Mouse (Mus musculus): ENCODE results near the gene Wbp1. TPM values are rescaled to one million over a fixed set of nuclear protein-coding genes. Genes with fewer than 3 reads are reported as not detected.
A peak's percentile ranks its signal among the peaks of the same experiment; 100 is the strongest.

The Wbp1 gene
- polyA plus RNA-seq, 1 experiment from 2014 or later = 79.6 TPM

DNA sequence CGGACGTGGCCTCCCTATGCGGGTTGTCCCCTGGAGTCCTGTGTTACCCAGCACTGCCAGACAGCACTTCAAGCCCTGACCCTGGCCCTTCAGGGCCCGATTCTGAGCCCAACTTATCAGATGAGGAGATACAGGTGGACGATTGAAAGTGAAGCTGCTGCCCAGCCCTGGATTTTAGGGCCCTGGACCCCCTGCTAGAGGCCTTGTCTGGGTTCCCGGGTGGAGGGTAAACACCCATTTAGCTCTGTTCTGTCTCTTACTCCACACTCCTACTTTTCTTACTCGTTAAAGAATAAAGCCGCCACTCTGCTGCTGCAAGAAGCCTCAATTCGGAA is 33.5 kb downstream of the Wbp1 start:
- Histone ChIP-seq H3K27ac (no peak overlapping the region), H3K27me3 (replicated peaks) (peaks cover 66% of the 10 kb centered on the region), H3K9me3 (no peaks in the 10 kb centered on the region), H3K4me3 (replicated peaks) (peak overlapping the region; percentile 22), H3K36me3 (no peaks in the 10 kb centered on the region), H3K9ac (no peak overlapping the region), H3K4me2 (replicated peaks) (peak overlapping the region; percentile 56), H3K4me1 (replicated peaks) (peaks cover 14% of the 10 kb centered on the region)
- WGBS = 17% methylated on average over 9 of the region's 9 CpGs
- no peak; the same call in 1 of the 2 replicates for ATAC-seq

DNA sequence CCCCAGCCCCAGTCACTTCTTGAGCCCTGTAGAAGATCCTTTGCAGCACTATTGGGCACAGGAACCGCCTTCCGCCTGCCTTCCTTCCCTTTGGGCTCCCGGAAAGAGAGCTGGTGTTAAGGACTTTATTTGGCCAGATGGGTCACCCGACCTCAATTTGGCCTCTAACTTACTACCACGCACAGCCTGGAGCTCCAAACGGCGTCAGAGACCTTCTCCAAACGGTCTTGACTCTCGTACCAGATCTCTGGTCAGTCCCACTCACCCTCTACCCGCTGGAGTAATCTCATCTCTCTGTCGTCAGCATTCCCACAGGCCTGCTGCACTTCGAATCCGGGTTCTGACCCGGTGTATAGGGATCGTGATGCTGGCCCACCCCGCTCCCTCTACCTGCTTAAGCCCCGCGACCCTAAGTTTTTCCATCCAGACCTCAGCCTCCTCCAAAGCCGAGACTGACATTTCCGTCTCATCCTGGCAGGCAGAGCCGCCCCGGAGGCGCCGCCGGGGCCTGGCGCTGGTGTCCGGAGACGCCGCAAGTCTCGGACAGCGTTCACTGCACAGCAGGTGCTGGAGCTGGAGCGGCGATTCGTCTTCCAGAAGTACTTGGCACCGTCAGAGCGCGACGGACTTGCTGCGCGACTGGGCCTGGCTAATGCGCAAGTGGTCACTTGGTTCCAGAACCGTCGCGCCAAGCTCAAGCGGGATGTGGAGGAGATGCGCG is 34.0 kb downstream of the Wbp1 start:
- Histone ChIP-seq H3K9me3 (no peaks in the 10 kb centered on the region), H3K27me3 (replicated peaks) (peaks cover 69% of the 10 kb centered on the region), H3K9ac (no peak overlapping the region)

DNA sequence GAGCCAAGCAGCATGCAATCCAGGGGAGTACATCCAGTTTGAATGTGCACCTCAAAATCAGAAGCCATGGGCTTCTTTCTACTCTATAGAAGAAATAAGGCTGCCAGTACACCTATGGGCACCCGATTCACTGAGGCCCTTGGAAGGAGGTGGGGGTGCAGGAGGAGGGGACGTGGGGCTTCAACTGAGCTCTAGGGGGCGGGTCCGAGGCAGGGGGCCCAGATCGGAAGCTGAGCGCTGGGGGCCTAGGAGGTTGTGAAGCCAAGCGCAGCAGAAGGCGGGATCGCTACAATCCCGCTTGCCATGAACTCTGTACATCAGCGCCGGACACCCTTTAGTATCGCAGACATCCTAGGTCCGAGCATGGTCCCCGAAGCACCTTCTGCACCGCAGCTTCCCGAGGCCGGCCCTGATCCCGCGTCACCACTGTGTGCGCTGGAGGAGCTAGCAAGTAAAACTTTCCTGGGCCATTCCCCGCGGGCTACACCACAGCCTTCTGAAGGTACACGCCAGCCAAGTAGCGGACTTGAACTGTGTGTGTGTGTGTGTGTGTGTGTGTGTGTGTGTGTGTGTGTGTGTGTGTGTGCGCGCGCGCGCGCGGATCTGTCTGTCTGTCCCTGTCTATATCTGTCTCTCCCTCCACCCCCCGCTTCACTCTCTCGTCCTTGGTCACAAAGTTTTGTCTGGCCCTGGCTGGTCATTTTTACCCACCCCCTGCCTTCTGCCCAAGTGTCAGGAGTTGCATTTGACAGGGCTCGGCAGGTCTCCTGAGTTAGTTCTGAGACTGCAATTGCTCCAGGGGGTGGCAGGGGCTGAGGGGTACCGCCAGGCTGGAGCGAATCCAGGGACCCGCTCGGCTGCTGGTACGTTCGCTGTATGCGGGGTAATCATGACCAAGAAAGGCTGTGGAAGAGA is 35.0 kb downstream of the Wbp1 start, which contains the start of gene Lbx2:
Gene Lbx2, plus strand, starts transcription at position 247 of the 915 bp plus-strand sequence.
- peaks cover 69% of the 10 kb centered on the region for H3K27me3 ChIP-seq (replicated peaks)
- no peaks in the 10 kb centered on the region for H3K9me3 ChIP-seq
- H3K4me3 ChIP-seq (replicated peaks) = peak within 1 kb of the TSS; percentile 22
- no peaks in the 10 kb centered on the region for H3K36me3 ChIP-seq
- WGBS = 5% methylated on average over 41 of the region's 42 CpGs
- no peak within 1 kb of the TSS for H3K27ac ChIP-seq
- peaks cover 14% of the 10 kb centered on the region for H3K4me1 ChIP-seq (replicated peaks)
- no peak within 1 kb of the TSS for H3K9ac ChIP-seq
- peak within 1 kb of the TSS; percentile 56 for H3K4me2 ChIP-seq (replicated peaks)
- no peak for ATAC-seq

More for the DNA sequence above, 34.0 kb downstream of the Wbp1 start:
- peak overlapping the region; percentile 56 for H3K4me2 ChIP-seq (replicated peaks)
- peaks cover 14% of the 10 kb centered on the region for H3K4me1 ChIP-seq (replicated peaks)
- 4% methylated on average over 47 of the region's 47 CpGs for WGBS
- H3K27ac ChIP-seq = no peak overlapping the region
- H3K4me3 ChIP-seq (replicated peaks) = peak overlapping the region; percentile 22
- ATAC-seq = no peak; the same call in 1 of the 2 replicates
- H3K36me3 ChIP-seq = no peaks in the 10 kb centered on the region

DNA sequence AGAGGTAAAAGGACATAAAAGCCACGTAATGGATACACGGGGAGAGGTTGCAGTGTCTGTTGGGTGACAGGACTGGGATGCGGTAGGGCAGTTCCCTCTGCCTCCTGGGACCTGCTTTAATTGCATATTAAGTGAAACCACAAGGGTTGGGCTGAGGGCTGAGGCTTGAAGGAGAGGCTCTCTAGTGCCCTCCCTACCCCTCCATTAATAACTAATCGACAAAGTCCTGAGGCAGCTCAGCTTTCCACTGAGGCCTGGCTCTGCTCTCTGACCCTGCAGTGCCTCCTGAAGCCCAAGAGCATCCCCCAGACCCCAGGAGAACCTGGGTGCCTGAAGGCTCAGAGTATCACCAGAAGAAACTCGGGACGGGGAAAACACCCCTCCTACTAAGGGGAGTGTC is 36.9 kb downstream of the Wbp1 start:
- peaks cover 14% of the 10 kb centered on the region for H3K4me1 ChIP-seq (replicated peaks)
- H3K27me3 ChIP-seq (replicated peaks) = peaks cover 64% of the 10 kb centered on the region

GRCm38 (mm10) chr6:83083497-83083896 is 37.9 kb downstream of the Wbp1 start:
- Histone ChIP-seq H3K9ac (no peak overlapping the region), H3K36me3 (peaks cover 6% of the 10 kb centered on the region; the same call in 1 of the 2 replicates), H3K27me3 (replicated peaks) (peaks cover 56% of the 10 kb centered on the region), H3K27ac (no peak overlapping the region), H3K4me3 (replicated peaks) (no peak overlapping the region), H3K9me3 (no peaks in the 10 kb centered on the region), H3K4me1 (replicated peaks) (peaks cover 14% of the 10 kb centered on the region), H3K4me2 (replicated peaks) (no peak overlapping the region)
- WGBS = 34% methylated on average over 5 of the region's 5 CpGs
- ATAC-seq = no peak

More for the DNA sequence above, 36.9 kb downstream of the Wbp1 start:
- Histone ChIP-seq H3K9ac (no peak overlapping the region), H3K4me2 (replicated peaks) (no peak overlapping the region), H3K36me3 (peaks cover 6% of the 10 kb centered on the region; the same call in 1 of the 2 replicates), H3K4me3 (replicated peaks) (no peak overlapping the region), H3K27ac (no peak overlapping the region), H3K9me3 (no peaks in the 10 kb centered on the region)
- ATAC-seq = no peak
- 15% methylated on average over 6 of the region's 6 CpGs for WGBS

- no peak overlapping the region for H3K4me2 ChIP-seq (replicated peaks)
- peaks cover 3% of the 10 kb centered on the region; the same call in 1 of the 2 replicates for H3K4me1 ChIP-seq (replicated peaks)
- peaks cover 6% of the 10 kb centered on the region; the same call in 1 of the 2 replicates for H3K36me3 ChIP-seq
- H3K9ac ChIP-seq = no peak overlapping the region
- no peak overlapping the region for H3K4me3 ChIP-seq (replicated peaks)
- no peak for ATAC-seq
- H3K9me3 ChIP-seq = no peaks in the 10 kb centered on the region
- WGBS = 91% methylated on average over 5 of the region's 5 CpGs
- peaks cover 46% of the 10 kb centered on the region for H3K27me3 ChIP-seq (replicated peaks)
- no peak overlapping the region for H3K27ac ChIP-seq
Observed at GRCm38 (mm10) chr6:83080210-83080609, 41.1 kb downstream of the Wbp1 start.

- Histone ChIP-seq H3K27ac (peak overlapping the region; percentile 77), H3K4me3 (replicated peaks) (peak overlapping the region; percentile 78), H3K36me3 (peaks cover 6% of the 10 kb centered on the region; the same call in 1 of the 2 replicates), H3K4me2 (replicated peaks) (peak overlapping the region; percentile 89), H3K9me3 (no peaks in the 10 kb centered on the region), H3K27me3 (replicated peaks) (peaks cover 43% of the 10 kb centered on the region), H3K4me1 (replicated peaks) (peaks cover 3% of the 10 kb centered on the region; the same call in 1 of the 2 replicates), H3K9ac (peak overlapping the region; percentile 62)
- under 1% methylated on average over 46 of the region's 46 CpGs for WGBS
- peak; percentile 96 for ATAC-seq
Observed at GRCm38 (mm10) chr6:83078324-83078858, 43.0 kb downstream of the Wbp1 start.

GRCm38 (mm10) chr6:83077630-83078323 is 43.6 kb downstream of the Wbp1 start, which contains the start of gene Pcgf1:
Gene Pcgf1 (plus strand): TSS chr6:83077869.
- H3K27ac ChIP-seq = peak within 1 kb of the TSS; percentile 77
- whole genome bisulfite sequencing = under 1% methylated on average over 54 of the region's 54 CpGs
- H3K9ac ChIP-seq = peak within 1 kb of the TSS; percentile 62
- H3K27me3 ChIP-seq (replicated peaks) = peaks cover 39% of the 10 kb centered on the region
- H3K4me2 ChIP-seq (replicated peaks) = peak within 1 kb of the TSS; percentile 89
- no peaks in the 10 kb centered on the region for H3K9me3 ChIP-seq
- H3K4me3 ChIP-seq (replicated peaks) = peak within 1 kb of the TSS; percentile 78
- H3K36me3 ChIP-seq = peaks cover 6% of the 10 kb centered on the region; the same call in 1 of the 2 replicates
- H3K4me1 ChIP-seq (replicated peaks) = peaks cover 3% of the 10 kb centered on the region; the same call in 1 of the 2 replicates
- peak; percentile 62 for ATAC-seq

GRCm38 (mm10) chr6:83074979-83075378 is 46.4 kb downstream of the Wbp1 start:
- ATAC-seq = no peak
- peaks cover 16% of the 10 kb centered on the region for H3K4me1 ChIP-seq (replicated peaks)
- H3K27me3 ChIP-seq (replicated peaks) = peaks cover 65% of the 10 kb centered on the region
- no peak overlapping the region for H3K4me2 ChIP-seq (replicated peaks)
- no peak overlapping the region for H3K27ac ChIP-seq
- WGBS = 24% methylated on average over 2 of the region's 2 CpGs
- no peaks in the 10 kb centered on the region for H3K36me3 ChIP-seq
- H3K9me3 ChIP-seq = no peaks in the 10 kb centered on the region
- no peak overlapping the region for H3K4me3 ChIP-seq (replicated peaks)
- no peak overlapping the region for H3K9ac ChIP-seq

GRCm38 (mm10) chr6:83071220-83071619 is 50.1 kb downstream of the Wbp1 start:
- WGBS = 2% methylated on average over 24 of the region's 24 CpGs
- Histone ChIP-seq H3K4me3 (replicated peaks) (peak overlapping the region; percentile 37; the same call in 1 of the 2 replicates), H3K9me3 (no peaks in the 10 kb centered on the region), H3K4me1 (replicated peaks) (peaks cover 29% of the 10 kb centered on the region), H3K27ac (peak overlapping the region; percentile 44), H3K9ac (no peak overlapping the region), H3K4me2 (replicated peaks) (peak overlapping the region; percentile 40), H3K27me3 (replicated peaks) (peaks cover 92% of the 10 kb centered on the region), H3K36me3 (no peaks in the 10 kb centered on the region)
- peak; percentile 64 for ATAC-seq
